Mouse (Mus musculus) adrenal gland, adult 2 months (tissue): Measurements from ENCODE around the gene Camk1. TPM values are rescaled to one million over a fixed set of nuclear protein-coding genes. Genes with fewer than 3 reads are reported as not detected.
A peak's percentile ranks its signal among the peaks of the same experiment; 100 is the strongest.

Source experiments
- DNase-seq: peaks from one replicate; pipeline ENCODE4 v3.0.0; 2021
- long read RNA-seq: library from polyadenylated mRNA; stranded (forward); transcript quantifications from one replicate; pipeline ENCODE4 v2.0.0, GENCODE M21; 2021
- polyA plus RNA-seq: library from polyadenylated mRNA; depleted of rRNA; stranded (reverse); fragments of >200 nt; gene quantifications from 2 replicates; pipeline ENCODE4 v1.2.3, GENCODE M21; 2012; rRNA removed
- total RNA-seq, 2 experiments: library from RNA; stranded (reverse); gene quantifications; 2 replicates each; pipeline ENCODE4 v1.2.3; 2021

The Camk1 gene
- total RNA-seq, result 10 to 100 TPM; 49.0 to 58.3 TPM
- 56.7 and 69.9 TPM in 2 replicates for polyA plus RNA-seq
- long read RNA-seq, transcript Camk1-201 (12 exons, 1,496 nt), result major isoform, 50 of 65 reads
- long read RNA-seq, partial matches to known transcripts, result 6 of 65 reads
- long read RNA-seq, other reads (novel, unspliced or antisense), result 9 of 65 reads

GRCm38 (mm10) chr6:113343177-113344092 lies at the start of gene Camk1:
TSS of gene Camk1 (minus strand) at chr6:113343984.
- DNase-seq, result peak; percentile 93

- peak; percentile 77 for DNase-seq
Observed at GRCm38 (mm10) chr6:113392387-113393071, 48.7 kb upstream of the Camk1 start.

- DNase-seq, result no peak
Observed at GRCm38 (mm10) chr6:113392015-113392386, 48.2 kb upstream of the Camk1 start.

- DNase-seq, result no peak
Observed at GRCm38 (mm10) chr6:113390715-113391114, 46.9 kb upstream of the Camk1 start.

- no peak for DNase-seq
Observed at GRCm38 (mm10) chr6:113388960-113389359, 45.2 kb upstream of the Camk1 start, which contains the start of gene Ttll3. TSS of gene Ttll3 (plus strand) at chr6:113389260.

- no peak for DNase-seq
Observed at GRCm38 (mm10) chr6:113386025-113386424, 42.2 kb upstream of the Camk1 start.

GRCm38 (mm10) chr6:113385160-113385714 lies 41.5 kb upstream of the Camk1 start:
- DNase-seq, result no peak

GRCm38 (mm10) chr6:113384351-113384927 lies 40.7 kb upstream of the Camk1 start:
- DNase-seq, result no peak

GRCm38 (mm10) chr6:113380480-113380879 lies 36.7 kb upstream of the Camk1 start:
- no peak for DNase-seq

GRCm38 (mm10) chr6:113379246-113379645 lies 35.5 kb upstream of the Camk1 start:
- no peak for DNase-seq

- DNase-seq, result peak; percentile 95
Observed at GRCm38 (mm10) chr6:113377496-113378385, 34.0 kb upstream of the Camk1 start, which contains the start of the genes Tada3 and Arpc4. TSS of gene Tada3 (minus strand) at chr6:113377883. TSS of gene Arpc4 (plus strand) at chr6:113378115.

- DNase-seq, result no peak
Observed at GRCm38 (mm10) chr6:113377172-113377495, 33.4 kb upstream of the Camk1 start.

GRCm38 (mm10) chr6:113373491-113373890 lies 29.7 kb upstream of the Camk1 start:
- DNase-seq, result peak; percentile 39

GRCm38 (mm10) chr6:113370194-113370929 lies 26.6 kb upstream of the Camk1 start:
- DNase-seq, result no peak

- DNase-seq, result no peak
Observed at GRCm38 (mm10) chr6:113368577-113368976, 24.8 kb upstream of the Camk1 start.

- DNase-seq, result no peak
Observed at GRCm38 (mm10) chr6:113368124-113368523, 24.3 kb upstream of the Camk1 start.

- DNase-seq, result no peak
Observed at GRCm38 (mm10) chr6:113367574-113367973, 23.8 kb upstream of the Camk1 start.

GRCm38 (mm10) chr6:113366639-113367038 lies 22.9 kb upstream of the Camk1 start:
- no peak for DNase-seq

GRCm38 (mm10) chr6:113364518-113365135 lies 20.8 kb upstream of the Camk1 start:
- peak; percentile 73 for DNase-seq

- DNase-seq, result no peak
Observed at GRCm38 (mm10) chr6:113362241-113362640, 18.5 kb upstream of the Camk1 start.
